Mouse (Mus musculus): ENCODE results near the gene Entpd7.

DNA sequence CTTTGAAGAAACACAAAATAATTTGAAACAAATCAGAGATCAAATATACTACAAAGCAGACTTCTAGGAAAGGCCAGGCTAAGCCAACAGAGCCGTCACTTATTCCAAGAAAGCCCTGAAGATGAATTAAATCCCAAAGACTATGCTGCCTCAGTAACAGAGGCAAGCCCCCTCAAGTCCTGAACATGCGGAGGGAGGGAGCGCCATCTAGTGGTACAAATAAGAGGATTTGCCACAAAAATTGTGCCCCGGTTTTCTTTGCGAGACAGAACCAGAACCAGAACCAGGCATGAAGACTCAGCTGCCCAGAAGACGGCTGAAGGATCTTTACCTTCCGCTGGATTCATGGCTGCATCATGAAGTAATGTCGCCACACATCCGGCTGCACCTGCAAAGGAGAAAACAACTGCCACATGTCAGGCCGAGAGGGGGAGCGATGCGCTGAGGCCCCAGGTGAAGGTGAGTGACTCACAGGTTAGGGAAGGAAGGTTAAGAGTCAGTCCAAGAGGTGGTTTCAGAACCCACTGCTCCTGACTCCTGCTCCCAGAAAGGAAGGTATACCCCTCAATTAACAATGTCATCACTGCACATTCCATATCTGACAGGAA lies 23.9 kb upstream of the Entpd7 start:
- TF ChIP-seq GATA1 (IDR thresholded peaks at IDR 0.05; ENCODE audit: borderline replicate concordance, low read length), result no peak
- no peak for TF ChIP-seq FLI1 (IDR thresholded peaks at IDR 0.05; ENCODE audit: low read length)
